Mouse (Mus musculus): ENCODE measurements around the gene Il18. TPM values are rescaled to one million over a fixed set of nuclear protein-coding genes. Genes with fewer than 3 reads are reported as not detected.

The Il18 gene
- polyA plus RNA-seq, 2 experiments, result 2.4 to 2.9 TPM

- Histone ChIP-seq H3K4me2 (replicated peaks; ENCODE audit: low read depth, low read length, severe bottlenecking) (no peak overlapping the region), H3K4me3 (replicated peaks; ENCODE audit: low read length) (no peak overlapping the region), H3K27me3 (ENCODE audit: control insufficient read depth, insufficient read depth, low read length) (no peaks in the 10 kb centered on the region), H3K9ac (ENCODE audit: low read depth, low read length, severe bottlenecking) (no peak overlapping the region), H3K27ac (replicated peaks; ENCODE audit: low read depth, low read length) (no peak overlapping the region), H3K9me3 (ENCODE audit: control insufficient read depth, low read length) (no peaks in the 10 kb centered on the region), H3K4me1 (ENCODE audit: control insufficient read depth, insufficient read depth, low read length) (no peaks in the 10 kb centered on the region), H3K36me3 (ENCODE audit: control insufficient read depth, insufficient read depth, low read length) (no peaks in the 10 kb centered on the region)
- no peak for DNase-seq (ENCODE audit: low spot score)
- ATAC-seq (ENCODE audit: low FRiP score, low read depth), result no peak
- no peak for TF ChIP-seq POLR2A (IDR thresholded peaks at IDR 0.05; ENCODE audit: borderline replicate concordance, extremely low read depth, insufficient read depth, insufficient read length)
- WGBS, result 70% methylated on average over 10 of the region's 10 CpGs
These were observed 15.2 kb downstream of the Il18 start for GRCm38 (mm10) chr9:50569599-50570525.

GRCm38 (mm10) chr9:50580370-50580769, 25.7 kb downstream of the Il18 start:
- WGBS, result 31% methylated on average over 4 of the region's 4 CpGs
- no peak for ATAC-seq (ENCODE audit: low FRiP score, low read depth)
- DNase-seq (ENCODE audit: low spot score), result no peak

GRCm38 (mm10) chr9:50585145-50585818, 30.7 kb downstream of the Il18 start:
- H3K9me3 ChIP-seq (ENCODE audit: control insufficient read depth, low read length), result no peaks in the 10 kb centered on the region
- TF ChIP-seq POLR2A (IDR thresholded peaks at IDR 0.05; ENCODE audit: borderline replicate concordance, extremely low read depth, insufficient read depth, insufficient read length), result no peak
- H3K36me3 ChIP-seq (ENCODE audit: control insufficient read depth, insufficient read depth, low read length), result no peaks in the 10 kb centered on the region
- DNase-seq (ENCODE audit: low spot score) (no peak), ATAC-seq (ENCODE audit: low FRiP score, low read depth) (no peak)
- H3K4me1 ChIP-seq (ENCODE audit: control insufficient read depth, insufficient read depth, low read length), result no peaks in the 10 kb centered on the region
- no peak overlapping the region for H3K27ac ChIP-seq (replicated peaks; ENCODE audit: low read depth, low read length)
- H3K9ac ChIP-seq (ENCODE audit: low read depth, low read length, severe bottlenecking), result no peak overlapping the region
- no peaks in the 10 kb centered on the region for H3K27me3 ChIP-seq (ENCODE audit: control insufficient read depth, insufficient read depth, low read length)
- no peak overlapping the region for H3K4me3 ChIP-seq (replicated peaks; ENCODE audit: low read length)
- no peak overlapping the region for H3K4me2 ChIP-seq (replicated peaks; ENCODE audit: low read depth, low read length, severe bottlenecking)
- 55% methylated on average over 6 of the region's 6 CpGs for WGBS

More at GRCm38 (mm10) chr9:50580370-50580769, 25.7 kb downstream of the Il18 start:
- Histone ChIP-seq H3K4me2 (replicated peaks; ENCODE audit: low read depth, low read length, severe bottlenecking) (no peak overlapping the region), H3K4me3 (replicated peaks; ENCODE audit: low read length) (no peak overlapping the region), H3K27ac (replicated peaks; ENCODE audit: low read depth, low read length) (no peak overlapping the region), H3K4me1 (ENCODE audit: control insufficient read depth, insufficient read depth, low read length) (no peaks in the 10 kb centered on the region), H3K9me3 (ENCODE audit: control insufficient read depth, low read length) (no peaks in the 10 kb centered on the region), H3K9ac (ENCODE audit: low read depth, low read length, severe bottlenecking) (no peak overlapping the region), H3K36me3 (ENCODE audit: control insufficient read depth, insufficient read depth, low read length) (no peaks in the 10 kb centered on the region), H3K27me3 (ENCODE audit: control insufficient read depth, insufficient read depth, low read length) (no peaks in the 10 kb centered on the region)
- no peak for TF ChIP-seq POLR2A (IDR thresholded peaks at IDR 0.05; ENCODE audit: borderline replicate concordance, extremely low read depth, insufficient read depth, insufficient read length)

- TF ChIP-seq POLR2A (IDR thresholded peaks at IDR 0.05; ENCODE audit: borderline replicate concordance, extremely low read depth, insufficient read depth, insufficient read length), result no peak
- no peaks in the 10 kb centered on the region for H3K9me3 ChIP-seq (ENCODE audit: control insufficient read depth, low read length)
- 69% methylated on average over 4 of the region's 4 CpGs for WGBS
- DNase-seq (ENCODE audit: low spot score), result no peak
- no peak overlapping the region for H3K4me3 ChIP-seq (replicated peaks; ENCODE audit: low read length)
- H3K27ac ChIP-seq (replicated peaks; ENCODE audit: low read depth, low read length), result no peak overlapping the region
- H3K4me1 ChIP-seq (ENCODE audit: control insufficient read depth, insufficient read depth, low read length), result no peaks in the 10 kb centered on the region
- H3K9ac ChIP-seq (ENCODE audit: low read depth, low read length, severe bottlenecking), result no peak overlapping the region
- no peaks in the 10 kb centered on the region for H3K27me3 ChIP-seq (ENCODE audit: control insufficient read depth, insufficient read depth, low read length)
- ATAC-seq (ENCODE audit: low FRiP score, low read depth), result no peak
- H3K36me3 ChIP-seq (ENCODE audit: control insufficient read depth, insufficient read depth, low read length), result no peaks in the 10 kb centered on the region
- no peak overlapping the region for H3K4me2 ChIP-seq (replicated peaks; ENCODE audit: low read depth, low read length, severe bottlenecking)
These were observed 32.3 kb downstream of the Il18 start for GRCm38 (mm10) chr9:50586955-50587354.

- peaks cover 15% of the 10 kb centered on the region for H3K36me3 ChIP-seq (ENCODE audit: control insufficient read depth, insufficient read depth, low read length)
- no peak overlapping the region for H3K4me2 ChIP-seq (replicated peaks; ENCODE audit: low read depth, low read length, severe bottlenecking)
- H3K27me3 ChIP-seq (ENCODE audit: control insufficient read depth, insufficient read depth, low read length), result no peaks in the 10 kb centered on the region
- no peak overlapping the region for H3K9ac ChIP-seq (ENCODE audit: low read depth, low read length, severe bottlenecking)
- no peak overlapping the region for H3K4me3 ChIP-seq (replicated peaks; ENCODE audit: low read length)
- H3K9me3 ChIP-seq (ENCODE audit: control insufficient read depth, low read length), result no peaks in the 10 kb centered on the region
- DNase-seq (ENCODE audit: low spot score) (no peak), ATAC-seq (ENCODE audit: low FRiP score, low read depth) (no peak)
- H3K4me1 ChIP-seq (ENCODE audit: control insufficient read depth, insufficient read depth, low read length), result no peaks in the 10 kb centered on the region
- 73% methylated on average over 10 of the region's 10 CpGs for WGBS
- no peak for TF ChIP-seq POLR2A (IDR thresholded peaks at IDR 0.05; ENCODE audit: borderline replicate concordance, extremely low read depth, insufficient read depth, insufficient read length)
- no peak overlapping the region for H3K27ac ChIP-seq (replicated peaks; ENCODE audit: low read depth, low read length)
These were observed 36.4 kb downstream of the Il18 start for GRCm38 (mm10) chr9:50590856-50591518.

Measured in limb, embryonic 14.5 days (tissue).